Comparison of ENCODE assay signal across 7 mouse cellular contexts in the genomic region with DNA sequence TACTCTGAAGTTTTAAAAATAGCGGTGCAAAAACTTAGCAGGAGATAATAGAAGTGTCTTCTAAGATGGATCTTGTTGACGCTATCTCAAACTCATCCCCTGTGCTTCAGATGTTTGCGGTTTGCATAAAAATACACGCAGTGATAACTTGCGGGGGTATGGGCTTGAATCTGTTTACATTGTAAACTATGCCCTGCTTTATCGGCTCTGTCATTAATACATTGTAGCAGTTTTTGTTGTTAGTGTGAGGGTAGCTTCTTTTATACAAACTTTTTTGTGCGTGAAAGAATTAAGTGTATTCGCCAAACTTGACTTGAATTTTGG. TPM values are rescaled to one million over a fixed set of nuclear protein-coding genes. Genes with fewer than 3 reads are reported as not detected.
DNase-seq lines count a peak whose midpoint lies in the region; ATAC-seq lines count a peak whose summit lies in the region.

No protein-coding gene starts in this region.

- H3K4me3 ChIP-seq in lung, embryonic 16.5 days (ENCODE audit: low read length): peak overlapping the region; percentile 99
- peak overlapping the region; percentile 96 for H3K4me3 ChIP-seq in limb, embryonic 13.5 days
- peak overlapping the region; percentile 94 for H3K4me3 ChIP-seq in stomach, embryonic 15.5 days (replicated peaks)

- H3K9me3 ChIP-seq in lung, embryonic 16.5 days (ENCODE audit: control insufficient read depth, low read length): no peaks in the 10 kb centered on the region
- H3K9me3 ChIP-seq in limb, embryonic 13.5 days: no peaks in the 10 kb centered on the region
- H3K9me3 ChIP-seq in stomach, embryonic 15.5 days: no peaks in the 10 kb centered on the region

- peak overlapping the region; percentile 91 for H3K27ac ChIP-seq in lung, embryonic 16.5 days (ENCODE audit: low read length)
- peak overlapping the region; percentile 91; the same call in 1 of the 2 replicates for H3K27ac ChIP-seq in limb, embryonic 13.5 days
- peak overlapping the region; percentile 95 for H3K27ac ChIP-seq in stomach, embryonic 15.5 days

- H3K27me3 ChIP-seq in lung, embryonic 16.5 days (ENCODE audit: control insufficient read depth, insufficient read depth, low read depth, low read length): no peaks in the 10 kb centered on the region
- no peaks in the 10 kb centered on the region for H3K27me3 ChIP-seq in limb, embryonic 13.5 days
- no peaks in the 10 kb centered on the region for H3K27me3 ChIP-seq in stomach, embryonic 15.5 days (replicated peaks)

- peaks cover 21% of the 10 kb centered on the region for H3K4me1 ChIP-seq in lung, embryonic 16.5 days (replicated peaks; ENCODE audit: control insufficient read depth, insufficient read depth, low read length)
- H3K4me1 ChIP-seq in limb, embryonic 13.5 days: peaks cover 29% of the 10 kb centered on the region
- H3K4me1 ChIP-seq in stomach, embryonic 15.5 days: peaks cover 15% of the 10 kb centered on the region

- DNase-seq in lung, adult 18-20 months: no peak
- DNase-seq in frontal cortex, postnatal 25 days (ENCODE audit: low spot score in 2 of 2): no peak
- no peak for DNase-seq in gastrocnemius, postnatal 25 days

- peak overlapping the region; percentile 98 for H3K9ac ChIP-seq in lung, embryonic 16.5 days (ENCODE audit: low read length)
- peak overlapping the region; percentile 99 for H3K9ac ChIP-seq in limb, embryonic 13.5 days
- peak overlapping the region; percentile 92 for H3K9ac ChIP-seq in stomach, embryonic 15.5 days

- peaks cover 4% of the 10 kb centered on the region; the same call in 1 of the 2 replicates for H3K36me3 ChIP-seq in lung, embryonic 16.5 days (ENCODE audit: control insufficient read depth, insufficient read depth, low read length)
- no peaks in the 10 kb centered on the region for H3K36me3 ChIP-seq in limb, embryonic 13.5 days
- no peaks in the 10 kb centered on the region for H3K36me3 ChIP-seq in stomach, embryonic 15.5 days

- 6% methylated on average over 8 of the region's 8 CpGs for WGBS in lung, embryonic 16.5 days
- WGBS in limb, embryonic 13.5 days: 11% methylated on average over 8 of the region's 8 CpGs
- 8% methylated on average over 8 of the region's 8 CpGs for WGBS in stomach, embryonic 15.5 days

- peak overlapping the region; percentile 85 for H3K4me2 ChIP-seq in lung, embryonic 16.5 days (ENCODE audit: low read depth, low read length)
- peak overlapping the region; percentile 76 for H3K4me2 ChIP-seq in limb, embryonic 13.5 days (replicated peaks)
- peak overlapping the region; percentile 66 for H3K4me2 ChIP-seq in stomach, embryonic 15.5 days

- no peak for ATAC-seq in lung, embryonic 16.5 days (ENCODE audit: low read depth)
- 0 out of 2 replicates have a peak, but pooled peaks have one; percentile 2 for ATAC-seq in erythroid progenitor cell, adult 5-6 weeks (replicated peaks; ENCODE audit: low FRiP score, poor library complexity, severe bottlenecking)
- ATAC-seq in limb, embryonic 13.5 days (ENCODE audit: low FRiP score, low read depth): no peak
- no peak for ATAC-seq in stomach, embryonic 15.5 days (ENCODE audit: insufficient read depth, low FRiP score, low read depth)

RNA-seq across cellular contexts. Expression of a gene that starts 2.1 kb away (rescaled TPM):
- polyA plus RNA-seq in lung, embryonic 16.5 days (2015; fragmentation: Nextera tagmentation; extraction: Ambion mirVana): 30.0 and 32.2 TPM in 2 replicates
- 47.8 and 48.7 TPM in 2 replicates for total RNA-seq in erythroid progenitor cell, adult 5-6 weeks (2015; ENCODE audit: low replicate concordance)
- 64.4 and 73.0 TPM in 2 replicates for total RNA-seq in erythroid progenitor cell, adult 5-6 weeks (2017; ENCODE audit: low replicate concordance)
- 51.7 and 52.2 TPM in 2 replicates for polyA plus RNA-seq in limb, embryonic 13.5 days (2015; fragmentation: Nextera tagmentation; extraction: Ambion mirVana)
- 43.8 and 49.9 TPM in 2 replicates for polyA plus RNA-seq in stomach, embryonic 15.5 days (2015; fragmentation: Nextera tagmentation; extraction: Ambion mirVana)
- 10 to 100 TPM; 39.6 to 48.4 TPM for total RNA-seq in gastrocnemius, postnatal 25 days (2021)

RNA-seq across cellular contexts. Expression of a gene that starts 8.3 kb away (rescaled TPM):
- 677 and 741 TPM in 2 replicates for polyA plus RNA-seq in lung, embryonic 16.5 days (2015; fragmentation: Nextera tagmentation; extraction: Ambion mirVana)
- 34.2 and 67.1 TPM in 2 replicates for total RNA-seq in erythroid progenitor cell, adult 5-6 weeks (2015; ENCODE audit: low replicate concordance)
- total RNA-seq in erythroid progenitor cell, adult 5-6 weeks (2017; ENCODE audit: low replicate concordance): 9.3 and 17.5 TPM in 2 replicates
- polyA plus RNA-seq in limb, embryonic 13.5 days (2015; fragmentation: Nextera tagmentation; extraction: Ambion mirVana): 645 and 690 TPM in 2 replicates
- polyA plus RNA-seq in stomach, embryonic 15.5 days (2015; fragmentation: Nextera tagmentation; extraction: Ambion mirVana): 709 and 792 TPM in 2 replicates
- total RNA-seq in gastrocnemius, postnatal 25 days (2021): 1,000 to 10,000 TPM; 1,156 to 1,193 TPM

RNA-seq across cellular contexts. Expression of a gene that starts 20.6 kb away (rescaled TPM):
- 1.2 and 1.9 TPM in 2 replicates for polyA plus RNA-seq in lung, embryonic 16.5 days (2015; fragmentation: Nextera tagmentation; extraction: Ambion mirVana)
- total RNA-seq in erythroid progenitor cell, adult 5-6 weeks (2015; ENCODE audit: low replicate concordance): not detected in 2 replicates
- total RNA-seq in erythroid progenitor cell, adult 5-6 weeks (2017; ENCODE audit: low replicate concordance): 0.51 and 3.9 TPM in 2 replicates
- polyA plus RNA-seq in limb, embryonic 13.5 days (2015; fragmentation: Nextera tagmentation; extraction: Ambion mirVana): 4.5 and 6.4 TPM in 2 replicates
- 3.8 and 4.0 TPM in 2 replicates for polyA plus RNA-seq in stomach, embryonic 15.5 days (2015; fragmentation: Nextera tagmentation; extraction: Ambion mirVana)
- total RNA-seq in gastrocnemius, postnatal 25 days (2021): not detected
